Mouse (Mus musculus) MEL (cell line): ENCODE data around the gene Sorcs2.

Source experiments
- CHD2 ChIP-seq: IDR thresholded peaks from 2 replicates; pipeline ENCODE4 v1.6.1; 2011; ENCODE audit warnings: low read length, improper control_type of control experiment
- CTCF ChIP-seq, 3 experiments: IDR thresholded peaks in 2 of 3; conservative IDR thresholded peaks in 1 of 3; 2 replicates each; pipeline ENCODE4 v1.5.1; 2011 to 2012; ENCODE audit warnings: low read length in 3 of 3, low read depth in 2 of 3, mild to moderate bottlenecking in 2 of 3, improper control_type of control experiment in 1 of 3, inconsistent platforms in 1 of 3, mixed read lengths in 1 of 3, moderate library complexity in 1 of 3; ENCODE audit not compliant: control insufficient read depth in 1 of 3, insufficient read depth in 1 of 3, poor library complexity in 1 of 3, severe bottlenecking in 1 of 3
- GATA1 ChIP-seq: IDR thresholded peaks from 2 replicates; pipeline ENCODE4 v1.6.1; 2011; ENCODE audit warnings: low read depth, low read length, improper control_type of control experiment
- JUND ChIP-seq: IDR thresholded peaks from 2 replicates; pipeline ENCODE4 v1.6.1; 2011; ENCODE audit warnings: low read depth, mild to moderate bottlenecking, improper control_type of control experiment, low read length
- MEF2A ChIP-seq: IDR thresholded peaks from 2 replicates; pipeline ENCODE4 v1.6.1; 2014; ENCODE audit warnings: low read depth, mild to moderate bottlenecking, inconsistent platforms, low read length, improper control_type of control experiment; ENCODE audit not compliant: poor library complexity, insufficient replicate concordance, severe bottlenecking; ENCODE audit errors: extremely low read depth
- POLR2A ChIP-seq, 2 experiments: IDR thresholded peaks; 2 replicates each; pipeline ENCODE4 v1.6.1; 2011 to 2012; ENCODE audit warnings: low read length in 2 of 2, mild to moderate bottlenecking in 2 of 2, control low read depth in 1 of 2, improper control_type of control experiment in 1 of 2, low read depth in 1 of 2, moderate library complexity in 1 of 2; ENCODE audit not compliant: control insufficient read depth in 1 of 2, insufficient read depth in 1 of 2, poor library complexity in 1 of 2
- POLR2AphosphoS2 ChIP-seq: IDR thresholded peaks from 2 replicates; pipeline ENCODE4 v1.6.1; 2011; ENCODE audit warnings: low read length, improper control_type of control experiment
- RAD21 ChIP-seq: IDR thresholded peaks from 2 replicates; pipeline ENCODE4 v1.6.1; 2011; ENCODE audit warnings: mild to moderate bottlenecking, low read depth, low read length, improper control_type of control experiment
- TAL1 ChIP-seq: IDR thresholded peaks from 2 replicates; pipeline ENCODE4 v1.6.1; 2012; ENCODE audit warnings: mild to moderate bottlenecking, inconsistent platforms, low read length, moderate library complexity, mixed read lengths
- UBTF ChIP-seq: IDR thresholded peaks from 2 replicates; pipeline ENCODE4 v1.6.1; 2012; ENCODE audit warnings: low read depth, mild to moderate bottlenecking, inconsistent platforms, low read length, improper control_type of control experiment, moderate library complexity, borderline replicate concordance; ENCODE audit not compliant: insufficient read depth
- ZC3H11A ChIP-seq: IDR thresholded peaks from 2 replicates; pipeline ENCODE4 v1.6.1; 2012; ENCODE audit warnings: low read depth, mild to moderate bottlenecking, inconsistent platforms, low read length, improper control_type of control experiment
- ZNF384 ChIP-seq: IDR thresholded peaks from 2 replicates; pipeline ENCODE4 v1.6.1; 2012; ENCODE audit warnings: low read depth, mild to moderate bottlenecking, inconsistent platforms, low read length, improper control_type of control experiment

- TF ChIP-seq RAD21, result no peak
- TF ChIP-seq ZC3H11A, result no peak
- TF ChIP-seq JUND, result no peak
- no peak for TF ChIP-seq CTCF (IDR thresholded peaks at IDR 0.05 in 2 of 3, conservative IDR thresholded peaks at IDR 0.05 in 1 of 3; ENCODE audit: control insufficient read depth in 1 of 3, insufficient read depth in 1 of 3, low read depth in 2 of 3, low read length in 3 of 3, poor library complexity in 1 of 3, severe bottlenecking in 1 of 3)
- no peak for TF ChIP-seq CHD2
- TF ChIP-seq POLR2AphosphoS2, result no peak
- no peak for TF ChIP-seq POLR2A (IDR thresholded peaks at IDR 0.05; ENCODE audit: control insufficient read depth in 1 of 2, insufficient read depth in 1 of 2, low read depth in 1 of 2, low read length in 2 of 2, poor library complexity in 1 of 2)
- TF ChIP-seq TAL1, result no peak
- no peak for TF ChIP-seq UBTF
- no peak for TF ChIP-seq ZNF384
- TF ChIP-seq GATA1, result no peak
- TF ChIP-seq MEF2A, result no peak
These were observed 171.6 kb downstream of the Sorcs2 start for GRCm38 (mm10) chr5:36226296-36226695.
